Mouse (Mus musculus) myocyte (in vitro differentiated cells): ENCODE measurements around the gene Acoxl.
A peak's percentile ranks its signal among the peaks of the same experiment; 100 is the strongest.

Experiments
- CEBPB ChIP-seq: IDR thresholded peaks from 2 replicates; pipeline ENCODE4 v1.6.1; 2011; ENCODE audit warnings: mild to moderate bottlenecking, moderate library complexity; ENCODE audit not compliant: poor library complexity, insufficient read depth, severe bottlenecking
- E2F4 ChIP-seq: IDR thresholded peaks from one replicate; pipeline ENCODE4 v1.6.1; 2011; ENCODE audit warnings: mild to moderate bottlenecking, control low read depth, moderate library complexity; ENCODE audit not compliant: insufficient read depth
- MAX ChIP-seq: IDR thresholded peaks from one replicate; pipeline ENCODE4 v1.6.1; 2011; ENCODE audit warnings: low read depth, mild to moderate bottlenecking, control low read depth
- MYOG ChIP-seq, 3 experiments: IDR thresholded peaks; one replicate each; pipeline ENCODE4 v1.6.1; 2011; ENCODE audit warnings: control low read depth in 2 of 3, low read depth in 2 of 3, mild to moderate bottlenecking in 2 of 3; ENCODE audit not compliant: insufficient read length in 2 of 3, control insufficient read depth in 1 of 3, insufficient read depth in 1 of 3
- POLR2A ChIP-seq: IDR thresholded peaks from one replicate; pipeline ENCODE4 v1.6.1; 2011; ENCODE audit warnings: low read depth, mild to moderate bottlenecking, control low read depth, moderate library complexity; ENCODE audit not compliant: insufficient read length
- POLR2AphosphoS2 ChIP-seq: IDR thresholded peaks from one replicate; pipeline ENCODE4 v1.6.1; 2011; ENCODE audit warnings: low read depth, control low read depth; ENCODE audit not compliant: insufficient read length
- REST ChIP-seq: IDR thresholded peaks from one replicate; pipeline ENCODE4 v1.6.1; 2011; ENCODE audit warnings: mild to moderate bottlenecking, control low read depth, moderate library complexity; ENCODE audit not compliant: insufficient read depth, insufficient read length
- SRF ChIP-seq: IDR thresholded peaks from one replicate; pipeline ENCODE4 v1.6.1; 2011; ENCODE audit warnings: low read depth; ENCODE audit not compliant: control insufficient read depth, insufficient read length
- TCF12 ChIP-seq: IDR thresholded peaks from one replicate; pipeline ENCODE4 v1.6.1; 2011; ENCODE audit warnings: mild to moderate bottlenecking, control low read depth; ENCODE audit not compliant: poor library complexity, insufficient read depth, severe bottlenecking
- TCF3 ChIP-seq: IDR thresholded peaks from one replicate; pipeline ENCODE4 v1.6.1; 2011; ENCODE audit warnings: low read depth, control low read depth; ENCODE audit not compliant: insufficient read length
- USF1 ChIP-seq: IDR thresholded peaks from one replicate; pipeline ENCODE4 v1.6.1; 2011; ENCODE audit warnings: low read depth, mild to moderate bottlenecking, control low read depth, moderate library complexity

- no peak for TF ChIP-seq TCF12
- peak; percentile 94 for TF ChIP-seq POLR2A
- peak; percentile 87 for TF ChIP-seq POLR2AphosphoS2
- peak; percentile 18 for TF ChIP-seq REST
- TF ChIP-seq MAX: no peak
- TF ChIP-seq CEBPB: no peak
- no peak for TF ChIP-seq USF1
- no peak for TF ChIP-seq E2F4
- TF ChIP-seq SRF: no peak
- TF ChIP-seq TCF3: no peak
- peak in 1 of 3 experiments; percentile 14 for TF ChIP-seq MYOG (IDR thresholded peaks at IDR 0.05; ENCODE audit: control insufficient read depth in 1 of 3, insufficient read depth in 1 of 3, insufficient read length in 2 of 3, low read depth in 2 of 3)
These were observed 46.6 kb upstream of the Acoxl start, which contains the start of gene Mtln for GRCm38 (mm10) chr2:127791919-127792603.
